In the genomic region with DNA sequence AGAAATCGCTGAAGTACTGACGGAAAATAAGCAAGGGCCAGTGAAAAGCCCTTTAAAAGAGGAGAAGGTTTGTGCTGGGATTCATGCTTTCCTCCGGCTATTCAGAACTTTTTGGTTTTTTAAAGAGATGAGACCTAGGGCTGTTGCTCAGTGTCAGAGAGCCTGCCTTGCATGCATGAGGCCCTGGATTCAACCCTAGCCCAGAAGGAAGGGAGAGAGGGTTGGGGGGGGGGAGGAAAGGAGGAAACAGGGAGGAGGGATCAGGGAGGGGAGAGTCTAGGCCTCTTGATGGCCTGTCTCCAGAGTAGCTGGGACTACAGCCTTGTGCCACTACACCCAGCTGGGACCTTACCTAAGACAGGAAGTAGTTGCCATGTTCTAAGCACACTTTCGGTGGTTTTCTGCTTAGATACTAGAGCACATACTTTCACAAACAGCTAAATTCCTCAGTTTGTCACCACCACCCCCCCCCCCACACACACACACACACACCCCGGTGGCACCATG, we compare ENCODE assay signal across 9 mouse cellular contexts. TPM values are rescaled to one million over a fixed set of nuclear protein-coding genes. Genes with fewer than 3 reads are reported as not detected.
DNase-seq lines count a peak whose midpoint lies in the region; ATAC-seq and TF ChIP-seq lines count a peak whose summit lies in the region.
"Had no signal": no experiment of that assay in that cellular context is flagged by ENCODE, and none has a peak within 500 bp of the region (broad histone marks: within the 10 kb centered on the region; RNA-seq: fewer than 3 reads in every experiment).

No protein-coding gene starts in this region.

- 0 out of 2 replicates have a peak, but pooled peaks have one; percentile 40 for ATAC-seq in kidney, postnatal 0 days (replicated peaks; ENCODE audit: low FRiP score, low read depth)
- peak; percentile 34; the same call in 1 of the 2 replicates for ATAC-seq in embryonic facial prominence, embryonic 14.5 days (ENCODE audit: low read depth)
- ATAC-seq in limb, embryonic 13.5 days (ENCODE audit: low FRiP score, low read depth): peak; percentile 51; the same call in 1 of the 2 replicates

- no peaks in the 10 kb centered on the region for H3K27me3 ChIP-seq in kidney, postnatal 0 days (ENCODE audit: insufficient read depth, low read length)
- no peaks in the 10 kb centered on the region for H3K27me3 ChIP-seq in embryonic facial prominence, embryonic 14.5 days (replicated peaks; ENCODE audit: control insufficient read depth, insufficient read depth, low read length)
- no peaks in the 10 kb centered on the region for H3K27me3 ChIP-seq in limb, embryonic 13.5 days
- H3K27me3 ChIP-seq: hindbrain, embryonic 12.5 days had no signal

- H3K4me2 ChIP-seq in kidney, postnatal 0 days (ENCODE audit: low read length): no peak overlapping the region
- no peak overlapping the region for H3K4me2 ChIP-seq in embryonic facial prominence, embryonic 14.5 days (ENCODE audit: low read depth, low read length)
- no peak overlapping the region for H3K4me2 ChIP-seq in limb, embryonic 13.5 days (replicated peaks)
- H3K4me2 ChIP-seq: hindbrain, embryonic 12.5 days had no signal

- H3K4me1 ChIP-seq in kidney, postnatal 0 days (replicated peaks; ENCODE audit: insufficient read depth, low read length): 0 out of 2 replicates have a peak, but pooled peaks cover 3% of the 10 kb centered on the region
- peaks cover 6% of the 10 kb centered on the region; the same call in 1 of the 2 replicates for H3K4me1 ChIP-seq in embryonic facial prominence, embryonic 14.5 days (ENCODE audit: control insufficient read depth, insufficient read depth, low read length)
- peaks cover 27% of the 10 kb centered on the region for H3K4me1 ChIP-seq in limb, embryonic 13.5 days

- H3K9ac ChIP-seq in kidney, postnatal 0 days (ENCODE audit: low read depth, low read length): no peak overlapping the region
- peak overlapping the region; percentile 43 for H3K9ac ChIP-seq in embryonic facial prominence, embryonic 14.5 days (ENCODE audit: low read depth, low read length)
- H3K9ac ChIP-seq in limb, embryonic 13.5 days: no peak overlapping the region

- no peak for DNase-seq in kidney, postnatal 0 days (ENCODE audit: low spot score)
- no peak for DNase-seq in kidney, adult 8-10 months
- DNase-seq in brain, embryonic 14.5 days (ENCODE audit: low read depth): peak; percentile 23
- DNase-seq in embryonic facial prominence, embryonic 14.5 days (ENCODE audit: low spot score): peak; percentile 7
- DNase-seq in spleen, postnatal 14 days (ENCODE audit: low spot score in 2 of 2): no peak
- no peak for DNase-seq in adrenal gland, postnatal 25 days
- DNase-seq: thymus, postnatal 14 days had no signal

- H3K9me3 ChIP-seq in kidney, postnatal 0 days (replicated peaks; ENCODE audit: low read length): no peaks in the 10 kb centered on the region
- H3K9me3 ChIP-seq in embryonic facial prominence, embryonic 14.5 days (ENCODE audit: control insufficient read depth, low read length): no peaks in the 10 kb centered on the region
- H3K9me3 ChIP-seq in limb, embryonic 13.5 days: no peaks in the 10 kb centered on the region
- H3K9me3 ChIP-seq: hindbrain, embryonic 12.5 days had no signal

- WGBS in kidney, postnatal 0 days: 77% methylated on average over 5 of the region's 5 CpGs
- WGBS in embryonic facial prominence, embryonic 14.5 days: 68% methylated on average over 5 of the region's 5 CpGs
- WGBS in limb, embryonic 13.5 days: 73% methylated on average over 5 of the region's 5 CpGs

- no peak for TF ChIP-seq CTCF in kidney, postnatal 0 days (IDR thresholded peaks at IDR 0.05; ENCODE audit: low read depth)
- TF ChIP-seq CTCF in brain, embryonic 14.5 days (IDR thresholded peaks at IDR 0.05; ENCODE audit: borderline replicate concordance, extremely low read depth, insufficient read depth, insufficient read length): no peak

- H3K36me3 ChIP-seq in kidney, postnatal 0 days (ENCODE audit: insufficient read depth, low read length): no peaks in the 10 kb centered on the region
- no peaks in the 10 kb centered on the region for H3K36me3 ChIP-seq in embryonic facial prominence, embryonic 14.5 days (ENCODE audit: control insufficient read depth, insufficient read depth, low read length)
- no peaks in the 10 kb centered on the region for H3K36me3 ChIP-seq in limb, embryonic 13.5 days
- H3K36me3 ChIP-seq: hindbrain, embryonic 12.5 days had no signal

- H3K4me3 ChIP-seq in kidney, postnatal 0 days (replicated peaks; ENCODE audit: low read depth, low read length): no peak overlapping the region
- no peak overlapping the region for H3K4me3 ChIP-seq in embryonic facial prominence, embryonic 14.5 days (ENCODE audit: low read depth, low read length)
- no peak overlapping the region for H3K4me3 ChIP-seq in limb, embryonic 13.5 days
- H3K4me3 ChIP-seq: hindbrain, embryonic 12.5 days had no signal

- peak overlapping the region; percentile 8; the same call in 1 of the 2 replicates for H3K27ac ChIP-seq in kidney, postnatal 0 days
- H3K27ac ChIP-seq in embryonic facial prominence, embryonic 14.5 days (replicated peaks; ENCODE audit: low read depth, low read length): peak overlapping the region; percentile 76
- peak overlapping the region; percentile 58; the same call in 1 of the 2 replicates for H3K27ac ChIP-seq in limb, embryonic 13.5 days
- H3K27ac ChIP-seq: hindbrain, embryonic 12.5 days had no signal

- TF ChIP-seq POLR2A in brain, embryonic 14.5 days (IDR thresholded peaks at IDR 0.05; ENCODE audit: borderline replicate concordance, extremely low read depth, insufficient read depth, insufficient read length, poor library complexity, severe bottlenecking): no peak

RNA-seq across cellular contexts. Expression of a gene that starts 14.2 kb away (rescaled TPM):
- 60.2 and 64.7 TPM in 2 replicates for polyA plus RNA-seq in kidney, postnatal 0 days (2015; fragmentation: Nextera tagmentation; extraction: Ambion mirVana)
- polyA plus RNA-seq in brain, embryonic 14.5 days (2012; rRNA removed): 49.9 and 50.5 TPM in 2 replicates
- polyA plus RNA-seq in embryonic facial prominence, embryonic 14.5 days (2014; fragmentation: Nextera tagmentation; extraction: Ambion mirVana): 82.8 and 85.2 TPM in 2 replicates
- polyA plus RNA-seq in limb, embryonic 13.5 days (2015; fragmentation: Nextera tagmentation; extraction: Ambion mirVana): 80.6 and 84.7 TPM in 2 replicates
- 70.9 and 71.8 TPM in 2 replicates for total RNA-seq in adrenal gland, postnatal 25 days (2021)

Comparison
In these comparisons a context has a peak if more than half of its experiments do, and no peak if none do; other contexts are left out.
1. DNase-seq: peak in brain, embryonic 14.5 days (single experiment) and embryonic facial prominence, embryonic 14.5 days (single experiment); none in kidney, postnatal 0 days (single experiment), kidney, adult 8-10 months (0 of 2), spleen, postnatal 14 days (0 of 2) and adrenal gland, postnatal 25 days (single experiment).
2. H3K27ac ChIP-seq: peak in every context shown above with its lines; median percentile 76 in embryonic facial prominence, embryonic 14.5 days; 58 in limb, embryonic 13.5 days; 8 in kidney, postnatal 0 days.
3. Peak in every context shown above with its lines, with median percentiles within 50 percentile points of each other: ATAC-seq.